Mouse (Mus musculus) hindbrain, embryonic 12.5 days (tissue): ENCODE measurements around the gene Zfp787. TPM values are rescaled to one million over a fixed set of nuclear protein-coding genes. Genes with fewer than 3 reads are reported as not detected.
"Not testable (repeated sequence)": the region's sequence is repeated elsewhere in the genome, so short reads cannot be mapped to it uniquely, and the experiment has no call there.

Experiments
- ATAC-seq: fragments of 200-750 bp; cut with Nextera tagmentation; 2 replicates; pipeline ENCODE4 v1.8.0; 2017; ENCODE audit warnings: moderate TSS enrichment; ENCODE audit not compliant: low FRiP score
- H3K27ac ChIP-seq: fragments of 300-500 bp; sonication (generic); 2 replicates; pipeline ENCODE4 v1.5.1; 2016; ENCODE audit warnings: mild to moderate bottlenecking
- H3K27me3 ChIP-seq: fragments of 300-500 bp; sonication (generic); 2 replicates; pipeline ENCODE4 v1.6.1; 2016; ENCODE audit warnings: mild to moderate bottlenecking
- H3K36me3 ChIP-seq: fragments of 300-500 bp; sonication (generic); 2 replicates; pipeline ENCODE4 v1.6.1; 2016; ENCODE audit warnings: mild to moderate bottlenecking
- H3K4me1 ChIP-seq: fragments of 300-500 bp; sonication (generic); 2 replicates; pipeline ENCODE4 v1.6.1; 2016
- H3K4me2 ChIP-seq: fragments of 300-500 bp; sonication (generic); replicated peaks from 2 replicates; pipeline ENCODE4 v1.6.1; 2016; ENCODE audit warnings: mild to moderate bottlenecking
- H3K4me3 ChIP-seq: fragments of 300-500 bp; sonication (generic); 2 replicates; pipeline ENCODE4 v1.5.1; 2016; ENCODE audit warnings: mild to moderate bottlenecking
- H3K9ac ChIP-seq: fragments of 300-500 bp; sonication (generic); 2 replicates; pipeline ENCODE4 v1.6.1; 2016; ENCODE audit warnings: mild to moderate bottlenecking, moderate library complexity
- H3K9me3 ChIP-seq: fragments of 300-500 bp; sonication (generic); replicated peaks from 2 replicates; pipeline ENCODE4 v1.6.1; 2016; ENCODE audit warnings: mild to moderate bottlenecking
- WGBS: fragments of 180-500 bp; shearing (Covaris S2); methylation state at CpG from one replicate; pipeline ENCODE4 v1.1.7; 2016; 5-methylcytosine and 5-hydroxymethylcytosine counted together
- polyA plus RNA-seq: library from polyadenylated mRNA; unstranded; fragments of >200 nt; fragmentation: Nextera tagmentation; extraction: Ambion mirVana; gene quantifications from 2 replicates; pipeline ENCODE4 v1.2.1, GENCODE M21; 2016

The Zfp787 gene
- polyA plus RNA-seq, 1 experiment from 2014 or later: 32.5 TPM

GRCm38 (mm10) chr7:6179013-6179412 lies 23.2 kb upstream of the Zfp787 start:
- Histone ChIP-seq H3K9me3 (no peaks in the 10 kb centered on the region), H3K4me2 (no peak overlapping the region), H3K36me3 (peaks cover 22% of the 10 kb centered on the region), H3K9ac (no peak overlapping the region), H3K27ac (no peak overlapping the region), H3K4me1 (no peaks in the 10 kb centered on the region), H3K27me3 (no peaks in the 10 kb centered on the region), H3K4me3 (no peak overlapping the region)
- ATAC-seq: no peak

GRCm38 (mm10) chr7:6174365-6174987 lies 18.7 kb upstream of the Zfp787 start:
- not testable (repeated sequence) for H3K4me3 ChIP-seq, H3K27ac ChIP-seq, H3K4me2 ChIP-seq, ATAC-seq, H3K9me3 ChIP-seq, H3K27me3 ChIP-seq, H3K9ac ChIP-seq
- 90% methylated on average over 9 of the region's 9 CpGs for WGBS
- H3K4me1 ChIP-seq: peaks cover 12% of the 10 kb centered on the region
- peaks cover 10% of the 10 kb centered on the region for H3K36me3 ChIP-seq

DNA sequence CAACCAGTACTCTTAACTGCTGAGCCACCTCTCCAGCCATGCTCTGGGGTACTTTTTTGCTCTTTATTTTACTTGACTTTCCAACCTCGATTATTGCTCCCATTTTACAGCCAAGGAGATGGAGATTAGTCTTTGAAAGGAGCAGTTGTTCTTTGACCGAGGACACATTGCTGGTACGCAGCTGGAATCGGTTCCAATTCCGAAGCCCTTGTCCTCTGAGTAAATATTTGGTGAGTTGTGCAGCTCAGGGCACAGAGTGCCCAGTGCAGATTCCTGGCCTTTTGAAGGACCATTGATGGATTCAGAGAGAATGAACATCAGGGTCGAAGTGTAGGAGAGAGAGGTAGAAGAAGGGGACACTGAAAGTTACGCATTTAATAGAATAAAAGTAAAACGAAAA lies 18.1 kb upstream of the Zfp787 start:
- no peak for ATAC-seq
- Histone ChIP-seq H3K4me1 (peaks cover 12% of the 10 kb centered on the region), H3K9me3 (no peaks in the 10 kb centered on the region), H3K27ac (no peak overlapping the region), H3K4me3 (no peak overlapping the region), H3K4me2 (no peak overlapping the region), H3K36me3 (peaks cover 6% of the 10 kb centered on the region), H3K27me3 (no peaks in the 10 kb centered on the region), H3K9ac (no peak overlapping the region)
- WGBS: 94% methylated on average over 8 of the region's 8 CpGs

- Histone ChIP-seq H3K27me3 (no peaks in the 10 kb centered on the region), H3K4me2 (peak overlapping the region; percentile 70), H3K4me1 (peaks cover 12% of the 10 kb centered on the region), H3K36me3 (peaks cover 3% of the 10 kb centered on the region; the same call in 1 of the 2 replicates), H3K27ac (peak overlapping the region; percentile 64), H3K4me3 (peak overlapping the region; percentile 69), H3K9me3 (no peaks in the 10 kb centered on the region), H3K9ac (peak overlapping the region; percentile 83)
- under 1% methylated on average over 28 of the region's 28 CpGs for WGBS
- peak; percentile 57 for ATAC-seq
Observed at GRCm38 (mm10) chr7:6172674-6173244, 17.0 kb upstream of the Zfp787 start.

DNA sequence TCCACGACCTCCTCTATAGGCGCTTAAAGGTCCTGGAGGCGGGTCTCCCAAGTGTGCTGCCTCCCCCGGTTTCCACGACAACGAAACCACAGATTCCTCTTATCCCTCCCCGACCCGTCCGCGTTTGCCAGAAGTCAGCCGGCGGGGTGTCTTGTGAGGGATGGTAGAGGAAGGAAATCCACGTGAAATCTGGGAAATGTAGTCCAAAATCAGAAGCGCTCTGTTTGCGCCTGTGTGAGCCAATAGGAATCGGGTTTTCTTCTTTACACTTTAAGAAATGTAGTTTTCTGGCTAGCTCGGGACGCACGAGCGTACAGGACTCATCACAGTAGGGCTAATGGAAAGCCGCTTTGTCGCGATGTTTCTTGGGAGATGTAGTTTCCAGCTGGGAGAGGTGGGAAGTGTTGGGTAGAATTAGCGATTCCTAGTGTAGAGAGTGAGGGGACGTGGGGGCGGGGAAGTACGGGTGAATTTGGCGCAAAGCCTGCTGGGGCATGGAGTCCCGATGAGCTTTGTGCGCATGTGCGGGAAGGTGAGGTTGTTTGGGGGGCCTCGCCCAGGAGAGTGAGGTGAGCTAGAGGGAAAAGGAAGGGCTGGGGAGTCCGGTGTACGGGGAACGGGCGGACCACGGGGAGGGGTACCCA lies 16.3 kb upstream of the Zfp787 start, which contains the start of gene Zfp444:
Gene Zfp444, plus strand, starts transcription at position 221 of the 644 bp plus-strand sequence.
- H3K4me3 ChIP-seq: peak within 1 kb of the TSS; percentile 69
- WGBS: under 1% methylated on average over 37 of the region's 37 CpGs
- no peaks in the 10 kb centered on the region for H3K9me3 ChIP-seq
- peaks cover 3% of the 10 kb centered on the region; the same call in 1 of the 2 replicates for H3K36me3 ChIP-seq
- H3K4me1 ChIP-seq: peaks cover 12% of the 10 kb centered on the region
- no peaks in the 10 kb centered on the region for H3K27me3 ChIP-seq
- peak; percentile 99 for ATAC-seq
- H3K9ac ChIP-seq: peak within 1 kb of the TSS; percentile 83
- peak within 1 kb of the TSS; percentile 70 for H3K4me2 ChIP-seq
- peak within 1 kb of the TSS; percentile 78 for H3K27ac ChIP-seq

DNA sequence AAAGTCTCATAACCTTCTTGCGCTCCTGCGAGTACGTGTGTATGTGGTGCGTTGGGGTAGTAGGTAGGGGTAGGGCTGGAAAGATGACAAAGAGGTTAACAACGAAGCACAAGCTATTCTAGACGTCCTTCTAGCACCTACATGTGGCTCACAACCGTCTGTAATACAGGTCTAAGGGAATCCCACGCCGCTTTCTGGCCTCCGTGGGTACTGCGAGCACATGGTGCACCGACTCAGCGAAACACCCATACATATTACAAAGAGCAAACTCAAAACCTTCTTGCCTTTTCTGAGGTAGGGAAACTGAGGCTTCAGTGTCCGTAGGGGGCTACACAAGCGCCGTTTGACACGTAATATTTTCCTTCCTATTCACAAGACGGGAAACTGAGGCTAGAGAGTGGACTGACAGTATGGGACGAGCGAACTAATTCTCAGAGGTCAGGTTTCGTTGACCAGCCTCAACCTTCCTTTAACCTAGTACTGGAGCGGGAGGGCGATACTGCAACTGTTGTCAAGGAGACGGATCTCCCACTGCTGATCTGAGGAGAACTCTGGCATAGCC lies 15.7 kb upstream of the Zfp787 start:
- H3K27me3 ChIP-seq: no peaks in the 10 kb centered on the region
- H3K36me3 ChIP-seq: 0 out of 2 replicates have a peak, but pooled peaks cover 3% of the 10 kb centered on the region
- peak; percentile 36 for ATAC-seq
- H3K9me3 ChIP-seq: no peaks in the 10 kb centered on the region
- WGBS: 1% methylated on average over 24 of the region's 24 CpGs
- H3K4me1 ChIP-seq: peaks cover 12% of the 10 kb centered on the region
- H3K4me3 ChIP-seq: peak overlapping the region; percentile 69
- H3K9ac ChIP-seq: peak overlapping the region; percentile 25; the same call in 1 of the 2 replicates
- H3K27ac ChIP-seq: peak overlapping the region; percentile 78
- peak overlapping the region; percentile 70 for H3K4me2 ChIP-seq

GRCm38 (mm10) chr7:6170871-6171270 lies 15.1 kb upstream of the Zfp787 start:
- peaks cover 12% of the 10 kb centered on the region for H3K4me1 ChIP-seq
- H3K36me3 ChIP-seq: 0 out of 2 replicates have a peak, but pooled peaks cover 2% of the 10 kb centered on the region
- H3K27ac ChIP-seq: peak overlapping the region; percentile 78; the same call in 1 of the 2 replicates
- H3K27me3 ChIP-seq: no peaks in the 10 kb centered on the region
- H3K9me3 ChIP-seq: no peaks in the 10 kb centered on the region
- 58% methylated on average over 6 of the region's 6 CpGs for WGBS
- peak overlapping the region; percentile 70 for H3K4me2 ChIP-seq
- 0 out of 2 replicates have a peak overlapping the region, but pooled peaks have one; percentile 25 for H3K9ac ChIP-seq
- peak overlapping the region; percentile 69; the same call in 1 of the 2 replicates for H3K4me3 ChIP-seq
- ATAC-seq: no peak

DNA sequence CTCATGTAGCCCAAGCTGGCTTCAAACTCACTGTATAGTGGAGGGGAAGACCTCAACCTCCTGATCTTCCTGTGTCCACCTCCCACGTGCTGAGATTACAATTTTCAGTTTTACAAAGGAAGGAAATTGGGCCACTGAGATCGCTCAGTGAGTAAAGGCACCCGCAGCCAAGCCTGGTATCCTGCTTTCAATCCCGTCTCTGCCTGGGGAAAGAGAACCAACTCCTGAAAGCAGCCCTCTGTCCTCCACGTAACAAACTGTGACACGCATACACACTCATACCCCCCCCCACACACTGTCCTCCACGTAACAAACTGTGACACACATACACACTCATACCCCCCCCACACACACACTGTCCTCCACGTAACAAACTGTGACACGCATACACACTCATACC lies 14.6 kb upstream of the Zfp787 start:
- ATAC-seq: no peak
- H3K27ac ChIP-seq: no peak overlapping the region
- WGBS: 82% methylated on average over 9 of the region's 9 CpGs
- no peak overlapping the region for H3K4me3 ChIP-seq
- peaks cover 12% of the 10 kb centered on the region for H3K4me1 ChIP-seq
- H3K4me2 ChIP-seq: no peak overlapping the region
- no peaks in the 10 kb centered on the region for H3K36me3 ChIP-seq
- H3K27me3 ChIP-seq: no peaks in the 10 kb centered on the region
- no peaks in the 10 kb centered on the region for H3K9me3 ChIP-seq
- no peak overlapping the region for H3K9ac ChIP-seq

DNA sequence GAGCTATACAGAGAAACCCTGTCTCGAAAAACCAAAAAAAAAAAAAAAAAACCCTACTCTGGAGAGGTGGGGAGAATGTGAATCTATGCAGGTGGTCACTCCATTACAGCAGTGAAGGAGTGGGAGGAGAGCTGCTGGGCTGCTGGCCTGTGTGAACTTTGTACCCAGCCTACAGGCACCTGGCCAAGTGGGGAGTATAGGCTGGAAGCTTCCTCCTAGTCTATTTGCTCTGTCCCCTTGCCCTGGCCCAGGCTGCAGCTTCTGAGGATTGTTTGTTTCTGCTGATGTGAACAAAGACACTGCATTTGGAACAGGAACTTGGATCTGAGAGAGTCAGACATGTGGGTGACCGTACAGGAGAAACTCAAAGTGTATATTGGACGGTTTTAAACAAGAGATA lies 13.6 kb upstream of the Zfp787 start:
- H3K36me3 ChIP-seq: no peaks in the 10 kb centered on the region
- H3K27me3 ChIP-seq: no peaks in the 10 kb centered on the region
- 75% methylated on average over 3 of the region's 3 CpGs for WGBS
- H3K27ac ChIP-seq: no peak overlapping the region
- no peak overlapping the region for H3K4me2 ChIP-seq
- no peak overlapping the region for H3K9ac ChIP-seq
- peaks cover 12% of the 10 kb centered on the region for H3K4me1 ChIP-seq
- H3K9me3 ChIP-seq: no peaks in the 10 kb centered on the region
- no peak for ATAC-seq
- H3K4me3 ChIP-seq: no peak overlapping the region

DNA sequence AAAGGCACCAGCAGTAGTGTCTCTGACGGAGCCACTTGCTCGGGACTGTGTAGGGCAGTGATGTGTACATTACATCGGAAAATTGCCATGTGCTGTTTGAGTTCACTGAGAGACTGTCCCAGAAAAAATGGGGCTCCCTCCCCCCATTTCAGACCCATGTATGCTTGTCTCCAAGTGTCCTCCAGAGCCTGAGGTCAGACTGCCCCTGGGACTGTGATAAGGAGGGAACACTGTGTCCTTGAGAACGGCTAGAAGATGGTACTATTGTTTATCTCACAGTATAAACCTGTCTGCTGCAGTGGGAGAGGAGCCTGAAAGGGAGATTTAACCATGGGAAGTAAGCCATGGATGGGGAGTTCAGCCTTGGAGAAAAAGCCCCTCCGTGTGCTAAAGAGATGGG lies 8.9 kb upstream of the Zfp787 start:
- Histone ChIP-seq H3K27ac (no peak overlapping the region), H3K9ac (no peak overlapping the region), H3K4me1 (no peaks in the 10 kb centered on the region), H3K36me3 (no peaks in the 10 kb centered on the region), H3K9me3 (no peaks in the 10 kb centered on the region), H3K4me3 (no peak overlapping the region), H3K4me2 (no peak overlapping the region), H3K27me3 (no peaks in the 10 kb centered on the region)
- 76% methylated on average over 5 of the region's 5 CpGs for WGBS
- no peak for ATAC-seq

- H3K36me3 ChIP-seq: no peaks in the 10 kb centered on the region
- H3K4me3 ChIP-seq: no peak overlapping the region
- H3K9me3 ChIP-seq: no peaks in the 10 kb centered on the region
- no peak overlapping the region for H3K4me2 ChIP-seq
- ATAC-seq: no peak
- no peaks in the 10 kb centered on the region for H3K4me1 ChIP-seq
- 73% methylated on average over 4 of the region's 4 CpGs for WGBS
- H3K27ac ChIP-seq: no peak overlapping the region
- no peak overlapping the region for H3K9ac ChIP-seq
- no peaks in the 10 kb centered on the region for H3K27me3 ChIP-seq
Observed at GRCm38 (mm10) chr7:6162172-6162571, 6.4 kb upstream of the Zfp787 start.

DNA sequence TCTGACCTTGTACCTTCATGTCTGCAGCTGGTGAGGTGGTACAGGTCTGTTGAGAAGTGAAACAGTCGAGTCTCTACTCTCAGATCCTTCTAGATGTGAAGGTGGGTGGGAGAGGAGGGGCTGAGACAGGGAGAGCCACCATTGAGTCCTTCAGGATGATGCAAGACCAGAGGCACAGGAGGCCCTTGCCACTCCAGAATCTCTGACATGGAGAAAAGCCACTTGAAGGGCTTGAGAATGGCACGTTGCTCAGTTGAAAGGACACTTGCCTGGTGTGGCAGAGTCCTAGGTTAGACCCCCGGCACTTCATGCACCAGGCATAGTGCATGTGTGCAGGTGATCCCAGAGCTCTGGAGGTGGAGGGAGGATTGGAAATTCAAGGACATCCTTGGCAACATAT lies 5.7 kb upstream of the Zfp787 start:
- WGBS: 53% methylated on average over 3 of the region's 3 CpGs
- H3K4me3 ChIP-seq: no peak overlapping the region
- no peak overlapping the region for H3K27ac ChIP-seq
- ATAC-seq: no peak
- H3K4me2 ChIP-seq: no peak overlapping the region
- H3K27me3 ChIP-seq: no peaks in the 10 kb centered on the region
- H3K9me3 ChIP-seq: no peaks in the 10 kb centered on the region
- H3K9ac ChIP-seq: no peak overlapping the region
- H3K4me1 ChIP-seq: peaks cover 3% of the 10 kb centered on the region; the same call in 1 of the 2 replicates
- no peaks in the 10 kb centered on the region for H3K36me3 ChIP-seq
